Mouse (Mus musculus) limb, embryonic 13.5 days (tissue): ENCODE measurements around the gene Tubb2b. TPM values are rescaled to one million over a fixed set of nuclear protein-coding genes. Genes with fewer than 3 reads are reported as not detected.

ENCODE experiments used
- ATAC-seq: fragments of 200-750 bp; cut with Nextera tagmentation; 2 replicates; pipeline ENCODE4 v1.8.0; 2017; ENCODE audit warnings: low read depth, moderate number of reproducible peaks, moderate TSS enrichment; ENCODE audit not compliant: low FRiP score
- H3K27ac ChIP-seq: fragments of 300-500 bp; sonication (generic); 2 replicates; pipeline ENCODE4 v1.5.1; 2015; ENCODE audit warnings: inconsistent platforms, mild to moderate bottlenecking, moderate library complexity
- H3K27me3 ChIP-seq: fragments of 300-500 bp; sonication (generic); 2 replicates; pipeline ENCODE4 v1.6.1; 2015; ENCODE audit warnings: mild to moderate bottlenecking, inconsistent platforms
- H3K36me3 ChIP-seq: fragments of 300-500 bp; sonication (generic); 2 replicates; pipeline ENCODE4 v1.6.1; 2015; ENCODE audit warnings: inconsistent platforms, mild to moderate bottlenecking, moderate library complexity
- H3K4me1 ChIP-seq: fragments of 300-500 bp; sonication (generic); 2 replicates; pipeline ENCODE4 v1.6.1; 2015; ENCODE audit warnings: inconsistent platforms
- H3K4me2 ChIP-seq: fragments of 300-500 bp; sonication (generic); replicated peaks from 2 replicates; pipeline ENCODE4 v1.6.1; 2015; ENCODE audit warnings: inconsistent platforms, mild to moderate bottlenecking, moderate library complexity
- H3K4me3 ChIP-seq: fragments of 300-500 bp; sonication (generic); 2 replicates; pipeline ENCODE4 v1.5.1; 2015; ENCODE audit warnings: moderate library complexity, mild to moderate bottlenecking, inconsistent platforms
- H3K9ac ChIP-seq: fragments of 300-500 bp; sonication (generic); 2 replicates; pipeline ENCODE4 v1.6.1; 2015; ENCODE audit warnings: mild to moderate bottlenecking, inconsistent platforms
- H3K9me3 ChIP-seq: fragments of 300-500 bp; sonication (generic); 2 replicates; pipeline ENCODE4 v1.6.1; 2016; ENCODE audit warnings: inconsistent platforms
- WGBS: fragments of 180-500 bp; shearing (Covaris S2); methylation state at CpG from one replicate; pipeline ENCODE4 v1.1.7; 2015; 5-methylcytosine and 5-hydroxymethylcytosine counted together
- polyA plus RNA-seq: library from polyadenylated mRNA; unstranded; fragments of >200 nt; fragmentation: Nextera tagmentation; extraction: Ambion mirVana; gene quantifications from 2 replicates; pipeline ENCODE4 v1.2.1, GENCODE M21; 2015

Tubb2b gene
- polyA plus RNA-seq, 1 experiment from 2014 or later = 40.1 TPM

GRCm38 (mm10) chr13:34116508-34116907 is 13.8 kb downstream of the Tubb2b start:
- H3K9me3 ChIP-seq = no peaks in the 10 kb centered on the region; the same call in 1 of the 2 replicates
- ATAC-seq = no peak
- H3K4me3 ChIP-seq = no peak overlapping the region
- no peak overlapping the region for H3K4me2 ChIP-seq
- no peak overlapping the region for H3K9ac ChIP-seq
- H3K4me1 ChIP-seq = no peaks in the 10 kb centered on the region
- no peak overlapping the region for H3K27ac ChIP-seq
- H3K36me3 ChIP-seq = peaks cover 3% of the 10 kb centered on the region; the same call in 1 of the 2 replicates
- WGBS = 84% methylated on average over 6 of the region's 6 CpGs
- no peaks in the 10 kb centered on the region for H3K27me3 ChIP-seq

- Histone ChIP-seq H3K9me3 (no peaks in the 10 kb centered on the region; the same call in 1 of the 2 replicates), H3K4me3 (no peak overlapping the region), H3K27ac (no peak overlapping the region), H3K36me3 (no peaks in the 10 kb centered on the region), H3K27me3 (no peaks in the 10 kb centered on the region), H3K4me2 (no peak overlapping the region), H3K9ac (no peak overlapping the region), H3K4me1 (no peaks in the 10 kb centered on the region)
- ATAC-seq = no peak
- WGBS = 62% methylated on average over 4 of the region's 4 CpGs
Observed at GRCm38 (mm10) chr13:34114654-34115053, 15.6 kb downstream of the Tubb2b start.

- no peak for ATAC-seq
- H3K4me3 ChIP-seq = no peak overlapping the region
- no peak overlapping the region for H3K4me2 ChIP-seq
- no peak overlapping the region for H3K9ac ChIP-seq
- no peak overlapping the region for H3K27ac ChIP-seq
- no peaks in the 10 kb centered on the region for H3K27me3 ChIP-seq
- no peaks in the 10 kb centered on the region; the same call in 1 of the 2 replicates for H3K9me3 ChIP-seq
- no peaks in the 10 kb centered on the region for H3K4me1 ChIP-seq
- H3K36me3 ChIP-seq = no peaks in the 10 kb centered on the region
- 88% methylated on average over 3 of the region's 3 CpGs for WGBS
Observed at GRCm38 (mm10) chr13:34113086-34113485, 17.2 kb downstream of the Tubb2b start.

- WGBS = 86% methylated on average over 5 of the region's 5 CpGs
Observed at GRCm38 (mm10) chr13:34112369-34113081, 17.7 kb downstream of the Tubb2b start.

GRCm38 (mm10) chr13:34111878-34112277 is 18.4 kb downstream of the Tubb2b start:
- ATAC-seq = no peak
- no peaks in the 10 kb centered on the region for H3K4me1 ChIP-seq
- H3K9me3 ChIP-seq = no peaks in the 10 kb centered on the region; the same call in 1 of the 2 replicates
- 76% methylated on average over 3 of the region's 3 CpGs for WGBS
- no peaks in the 10 kb centered on the region for H3K36me3 ChIP-seq
- no peak overlapping the region for H3K9ac ChIP-seq
- no peaks in the 10 kb centered on the region for H3K27me3 ChIP-seq
- H3K27ac ChIP-seq = no peak overlapping the region
- H3K4me3 ChIP-seq = no peak overlapping the region
- H3K4me2 ChIP-seq = no peak overlapping the region

More at GRCm38 (mm10) chr13:34112369-34113081, 17.7 kb downstream of the Tubb2b start:
- Histone ChIP-seq H3K27me3 (no peaks in the 10 kb centered on the region), H3K4me3 (no peak overlapping the region), H3K36me3 (no peaks in the 10 kb centered on the region), H3K27ac (no peak overlapping the region), H3K9ac (no peak overlapping the region), H3K4me1 (no peaks in the 10 kb centered on the region), H3K4me2 (no peak overlapping the region), H3K9me3 (no peaks in the 10 kb centered on the region; the same call in 1 of the 2 replicates)
- no peak for ATAC-seq

GRCm38 (mm10) chr13:34111019-34111418 is 19.2 kb downstream of the Tubb2b start:
- H3K27ac ChIP-seq = no peak overlapping the region
- no peaks in the 10 kb centered on the region for H3K27me3 ChIP-seq
- H3K9me3 ChIP-seq = no peaks in the 10 kb centered on the region; the same call in 1 of the 2 replicates
- no peak overlapping the region for H3K4me3 ChIP-seq
- H3K9ac ChIP-seq = no peak overlapping the region
- 61% methylated on average over 5 of the region's 5 CpGs for WGBS
- ATAC-seq = peak; percentile 51; the same call in 1 of the 2 replicates
- no peak overlapping the region for H3K4me2 ChIP-seq
- no peaks in the 10 kb centered on the region for H3K36me3 ChIP-seq
- no peaks in the 10 kb centered on the region for H3K4me1 ChIP-seq

GRCm38 (mm10) chr13:34109677-34110058 is 20.6 kb downstream of the Tubb2b start:
- no peaks in the 10 kb centered on the region for H3K36me3 ChIP-seq
- ATAC-seq = no peak
- WGBS = 68% methylated on average over 4 of the region's 4 CpGs
- no peaks in the 10 kb centered on the region for H3K4me1 ChIP-seq
- no peaks in the 10 kb centered on the region for H3K9me3 ChIP-seq
- H3K27me3 ChIP-seq = no peaks in the 10 kb centered on the region
- H3K9ac ChIP-seq = no peak overlapping the region
- no peak overlapping the region for H3K4me3 ChIP-seq
- no peak overlapping the region for H3K27ac ChIP-seq
- no peak overlapping the region for H3K4me2 ChIP-seq

- Histone ChIP-seq H3K4me3 (no peak overlapping the region), H3K27me3 (no peaks in the 10 kb centered on the region), H3K4me2 (no peak overlapping the region), H3K9me3 (no peaks in the 10 kb centered on the region), H3K27ac (no peak overlapping the region), H3K36me3 (no peaks in the 10 kb centered on the region), H3K4me1 (no peaks in the 10 kb centered on the region), H3K9ac (no peak overlapping the region)
- 84% methylated on average over 4 of the region's 4 CpGs for WGBS
- no peak for ATAC-seq
Observed at GRCm38 (mm10) chr13:34109035-34109676, 21.1 kb downstream of the Tubb2b start.

- Histone ChIP-seq H3K4me1 (no peaks in the 10 kb centered on the region), H3K36me3 (no peaks in the 10 kb centered on the region), H3K9me3 (no peaks in the 10 kb centered on the region), H3K27ac (no peak overlapping the region), H3K4me2 (no peak overlapping the region), H3K27me3 (no peaks in the 10 kb centered on the region), H3K4me3 (no peak overlapping the region), H3K9ac (no peak overlapping the region)
- WGBS = 91% methylated on average over 1 of the region's 1 CpGs
- no peak for ATAC-seq
Observed at GRCm38 (mm10) chr13:34106999-34107398, 23.3 kb downstream of the Tubb2b start.

GRCm38 (mm10) chr13:34106256-34106655 is 24.0 kb downstream of the Tubb2b start:
- H3K4me3 ChIP-seq = no peak overlapping the region
- H3K27ac ChIP-seq = no peak overlapping the region
- no peak overlapping the region for H3K9ac ChIP-seq
- H3K4me1 ChIP-seq = no peaks in the 10 kb centered on the region
- no peak for ATAC-seq
- H3K36me3 ChIP-seq = no peaks in the 10 kb centered on the region
- H3K4me2 ChIP-seq = no peak overlapping the region
- H3K27me3 ChIP-seq = no peaks in the 10 kb centered on the region
- 86% methylated on average over 2 of the region's 2 CpGs for WGBS
- H3K9me3 ChIP-seq = no peaks in the 10 kb centered on the region

- H3K36me3 ChIP-seq = no peaks in the 10 kb centered on the region
- 75% methylated on average over 1 of the region's 1 CpGs for WGBS
- H3K27ac ChIP-seq = no peak overlapping the region
- H3K9me3 ChIP-seq = no peaks in the 10 kb centered on the region
- H3K4me3 ChIP-seq = no peak overlapping the region
- H3K4me2 ChIP-seq = no peak overlapping the region
- ATAC-seq = no peak
- no peaks in the 10 kb centered on the region for H3K27me3 ChIP-seq
- H3K9ac ChIP-seq = no peak overlapping the region
- H3K4me1 ChIP-seq = no peaks in the 10 kb centered on the region
Observed at GRCm38 (mm10) chr13:34105364-34105763, 24.9 kb downstream of the Tubb2b start.

- WGBS = 91% methylated on average over 9 of the region's 9 CpGs
- H3K4me2 ChIP-seq = no peak overlapping the region
Observed at GRCm38 (mm10) chr13:34101908-34102307, 28.4 kb downstream of the Tubb2b start.

More at GRCm38 (mm10) chr13:34101908-34102307, 28.4 kb downstream of the Tubb2b start:
- H3K36me3 ChIP-seq = no peaks in the 10 kb centered on the region
- no peaks in the 10 kb centered on the region for H3K27me3 ChIP-seq
- H3K9ac ChIP-seq = no peak overlapping the region
- no peaks in the 10 kb centered on the region for H3K9me3 ChIP-seq
- H3K27ac ChIP-seq = no peak overlapping the region
- no peak overlapping the region for H3K4me3 ChIP-seq
- ATAC-seq = no peak
- H3K4me1 ChIP-seq = no peaks in the 10 kb centered on the region
